ENCODE assay signal across 8 mouse cellular contexts in genomic region chr11:51916033-51916929, GRCm38 (mm10). TPM values are rescaled to one million over a fixed set of nuclear protein-coding genes. Genes with fewer than 3 reads are reported as not detected.
DNase-seq lines count a peak whose midpoint lies in the region; ATAC-seq and TF ChIP-seq lines count a peak whose summit lies in the region.

No protein-coding gene starts in this region.

- H3K4me2 ChIP-seq in forebrain, embryonic 13.5 days: peak overlapping the region; percentile 58
- peak overlapping the region; percentile 58 for H3K4me2 ChIP-seq in liver, embryonic 16.5 days (ENCODE audit: low read depth, low read length)
- H3K4me2 ChIP-seq in neural tube, embryonic 13.5 days: peak overlapping the region; percentile 53

- peak overlapping the region; percentile 62 for H3K4me3 ChIP-seq in bone marrow macrophage, adult 2 months (ENCODE audit: insufficient read depth, low read length)
- H3K4me3 ChIP-seq in forebrain, embryonic 13.5 days: peak overlapping the region; percentile 31
- H3K4me3 ChIP-seq in liver, embryonic 16.5 days (ENCODE audit: low read depth, low read length): peak overlapping the region; percentile 50
- peak overlapping the region; percentile 27 for H3K4me3 ChIP-seq in neural tube, embryonic 13.5 days

- peak overlapping the region; percentile 87 for H3K27ac ChIP-seq in bone marrow macrophage, adult 2 months (ENCODE audit: insufficient read depth, low read depth, low read length)
- H3K27ac ChIP-seq in forebrain, embryonic 13.5 days: no peak overlapping the region
- H3K27ac ChIP-seq in liver, embryonic 16.5 days (ENCODE audit: low read length): peak overlapping the region; percentile 78
- peak overlapping the region; percentile 61; the same call in 1 of the 2 replicates for H3K27ac ChIP-seq in neural tube, embryonic 13.5 days (replicated peaks)

- DNase-seq in CD4-positive helper T cell, adult 2 months (ENCODE audit: low read depth, low spot score): peak; percentile 31
- DNase-seq in heart, postnatal 10 days: peak; percentile 95 to 96
- DNase-seq in large intestine, adult 2 months (ENCODE audit: low read depth, low spot score): peak; percentile 76
- DNase-seq in testis, postnatal 10 days (ENCODE audit: low spot score): peak; percentile 93

- peaks cover 56% of the 10 kb centered on the region for H3K4me1 ChIP-seq in bone marrow macrophage, adult 2 months (ENCODE audit: control insufficient read depth, insufficient read depth, low read length)
- H3K4me1 ChIP-seq in forebrain, embryonic 13.5 days: peaks cover 15% of the 10 kb centered on the region
- H3K4me1 ChIP-seq in liver, embryonic 16.5 days (ENCODE audit: control insufficient read depth, low read depth, low read length): peaks cover 5% of the 10 kb centered on the region
- peaks cover 16% of the 10 kb centered on the region for H3K4me1 ChIP-seq in neural tube, embryonic 13.5 days (replicated peaks)

- peak; percentile 71 for ATAC-seq in forebrain, embryonic 13.5 days
- ATAC-seq in liver, embryonic 16.5 days (ENCODE audit: low read depth): peak; percentile 88
- peak; percentile 80 for ATAC-seq in neural tube, embryonic 13.5 days (ENCODE audit: low read depth)

- no peaks in the 10 kb centered on the region for H3K9me3 ChIP-seq in forebrain, embryonic 13.5 days (replicated peaks)
- H3K9me3 ChIP-seq in liver, embryonic 16.5 days (replicated peaks; ENCODE audit: control insufficient read depth, low read length): no peaks in the 10 kb centered on the region
- no peaks in the 10 kb centered on the region for H3K9me3 ChIP-seq in neural tube, embryonic 13.5 days

- TF ChIP-seq POLR2A in bone marrow macrophage, adult 2 months (IDR thresholded peaks at IDR 0.05; ENCODE audit: borderline replicate concordance, low read depth, low read length): no peak

- no peaks in the 10 kb centered on the region for H3K27me3 ChIP-seq in forebrain, embryonic 13.5 days
- no peaks in the 10 kb centered on the region for H3K27me3 ChIP-seq in liver, embryonic 16.5 days (ENCODE audit: control insufficient read depth, insufficient read depth, low read depth, low read length)
- no peaks in the 10 kb centered on the region for H3K27me3 ChIP-seq in neural tube, embryonic 13.5 days

- no peaks in the 10 kb centered on the region for H3K36me3 ChIP-seq in forebrain, embryonic 13.5 days (ENCODE audit: poor library complexity, severe bottlenecking)
- no peaks in the 10 kb centered on the region for H3K36me3 ChIP-seq in liver, embryonic 16.5 days (ENCODE audit: control insufficient read depth, insufficient read depth)
- no peaks in the 10 kb centered on the region for H3K36me3 ChIP-seq in neural tube, embryonic 13.5 days

- whole genome bisulfite sequencing in forebrain, embryonic 13.5 days: under 1% methylated on average over 29 of the region's 29 CpGs
- WGBS in large intestine, adult 2 months: 2% methylated on average over 29 of the region's 29 CpGs
- 1% methylated on average over 29 of the region's 29 CpGs for WGBS in liver, embryonic 16.5 days (ENCODE audit: insufficient replicate concordance)
- WGBS in neural tube, embryonic 13.5 days: under 1% methylated on average over 29 of the region's 29 CpGs

- intact Hi-C loops in heart, postnatal 10 days (cut with DNase I): loop anchor here (2.0 kb wide), 1 partner anchor 59 kb away; the partner anchor contains the start of gene Jade2

- peak overlapping the region; percentile 43 for H3K9ac ChIP-seq in forebrain, embryonic 13.5 days
- 0 out of 2 replicates have a peak overlapping the region, but pooled peaks have one; percentile 31 for H3K9ac ChIP-seq in liver, embryonic 16.5 days (ENCODE audit: low read depth, low read length)
- H3K9ac ChIP-seq in neural tube, embryonic 13.5 days: peak overlapping the region; percentile 53

- no peak for TF ChIP-seq CTCF in bone marrow macrophage, adult 2 months (IDR thresholded peaks at IDR 0.05; ENCODE audit: low read depth, low read length)

RNA-seq across cellular contexts. Expression of gene Cdkn2aipnl, which starts 51.2 kb away (rescaled TPM):
- 31.9 and 32.1 TPM in 2 replicates for polyA plus RNA-seq in bone marrow macrophage, adult 2 months (2012; ENCODE audit: insufficient read depth, insufficient read length, missing spikeins)
- 114 and 121 TPM in 2 replicates for polyA plus RNA-seq in forebrain, embryonic 13.5 days (2015; fragmentation: Nextera tagmentation; extraction: Ambion mirVana)
- total RNA-seq in heart, postnatal 10 days (2021): 10 to 100 TPM; 20.3 to 21.0 TPM
- 29.6 and 32.9 TPM in 2 replicates for polyA plus RNA-seq in large intestine, adult 2 months (2012; rRNA removed)
- polyA plus RNA-seq in liver, embryonic 16.5 days (2015; fragmentation: Nextera tagmentation; extraction: Ambion mirVana): 40.6 and 41.7 TPM in 2 replicates
- 115 and 116 TPM in 2 replicates for polyA plus RNA-seq in neural tube, embryonic 13.5 days (2015; fragmentation: Nextera tagmentation; extraction: Ambion mirVana)

RNA-seq across cellular contexts. Expression of gene Jade2, which starts 58.8 kb away (rescaled TPM):
- 13.4 and 14.6 TPM in 2 replicates for polyA plus RNA-seq in bone marrow macrophage, adult 2 months (2012; ENCODE audit: insufficient read depth, insufficient read length, missing spikeins)
- polyA plus RNA-seq in forebrain, embryonic 13.5 days (2015; fragmentation: Nextera tagmentation; extraction: Ambion mirVana): 0.27 and 0.37 TPM in 2 replicates
- total RNA-seq in heart, postnatal 10 days (2021): 1 to 10 TPM; 3.5 to 6.6 TPM
- 7.5 and 8.5 TPM in 2 replicates for polyA plus RNA-seq in large intestine, adult 2 months (2012; rRNA removed)
- polyA plus RNA-seq in liver, embryonic 16.5 days (2015; fragmentation: Nextera tagmentation; extraction: Ambion mirVana): 0.64 and 0.79 TPM in 2 replicates
- polyA plus RNA-seq in neural tube, embryonic 13.5 days (2015; fragmentation: Nextera tagmentation; extraction: Ambion mirVana): 0.33 and 0.46 TPM in 2 replicates

Comparison
In these comparisons a context has a peak if more than half of its experiments do, and no peak if none do; other contexts are left out.
1. DNase-seq: peak in every context shown above with its lines; median percentile 96 in heart, postnatal 10 days; 93 in testis, postnatal 10 days; 76 in large intestine, adult 2 months; 31 in CD4-positive helper T cell, adult 2 months.